Mouse (Mus musculus): ENCODE measurements around the gene Tmc6. TPM values are rescaled to one million over a fixed set of nuclear protein-coding genes. Genes with fewer than 3 reads are reported as not detected.

Tmc6 gene
- 111 TPM for polyA plus RNA-seq (2017; shearing (Covaris generic))

DNA sequence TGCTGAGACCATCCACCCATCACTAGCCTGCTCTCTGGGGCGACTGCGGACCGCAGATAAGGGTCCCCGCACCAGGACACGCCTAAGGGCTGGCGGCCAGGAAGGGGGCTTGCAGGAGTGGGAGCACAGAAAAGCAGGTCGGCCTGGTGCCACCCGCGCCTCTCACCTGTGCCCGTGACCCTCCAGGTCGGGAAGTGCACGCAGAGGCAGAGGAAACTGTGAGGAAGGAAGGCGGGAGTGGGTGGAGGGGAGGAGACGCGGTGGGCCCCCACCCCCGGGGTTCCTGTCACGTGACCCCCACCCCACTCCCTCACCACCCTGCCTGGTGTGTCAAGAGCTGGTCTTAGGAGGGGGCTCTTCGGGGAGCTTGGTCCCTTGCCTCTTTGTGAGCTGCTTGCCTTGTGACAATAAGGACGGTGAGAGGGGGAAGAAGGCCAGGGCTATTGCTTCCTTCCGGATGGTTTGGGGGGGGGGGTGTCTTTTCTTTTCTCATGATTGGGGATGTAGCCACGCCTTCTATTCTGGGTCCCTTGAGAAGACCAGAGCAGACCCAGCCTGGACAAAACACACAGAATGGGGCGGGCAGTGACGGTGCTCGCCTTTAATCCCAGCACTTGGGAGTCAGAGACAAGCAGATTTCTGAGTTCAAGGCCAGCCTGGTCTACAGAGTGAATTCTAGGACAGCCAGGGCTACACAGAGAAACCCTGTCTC is at the start of gene Tmc6, which contains the start of gene Tmc8:
Gene Tmc6, minus strand, starts transcription at position 206 of the 712 bp plus-strand sequence.
Gene Tmc8, plus strand, starts transcription at position 84 of the 712 bp plus-strand sequence.

GRCm38 (mm10) chr11:117825333-117826101 is 43.5 kb upstream of the Tmc6 start, which contains the start of the genes Afmid and Tk1:
Gene Afmid, plus strand, starts transcription at chr11:117825924.
Gene Tk1, minus strand, starts transcription at chr11:117826092.

DNA sequence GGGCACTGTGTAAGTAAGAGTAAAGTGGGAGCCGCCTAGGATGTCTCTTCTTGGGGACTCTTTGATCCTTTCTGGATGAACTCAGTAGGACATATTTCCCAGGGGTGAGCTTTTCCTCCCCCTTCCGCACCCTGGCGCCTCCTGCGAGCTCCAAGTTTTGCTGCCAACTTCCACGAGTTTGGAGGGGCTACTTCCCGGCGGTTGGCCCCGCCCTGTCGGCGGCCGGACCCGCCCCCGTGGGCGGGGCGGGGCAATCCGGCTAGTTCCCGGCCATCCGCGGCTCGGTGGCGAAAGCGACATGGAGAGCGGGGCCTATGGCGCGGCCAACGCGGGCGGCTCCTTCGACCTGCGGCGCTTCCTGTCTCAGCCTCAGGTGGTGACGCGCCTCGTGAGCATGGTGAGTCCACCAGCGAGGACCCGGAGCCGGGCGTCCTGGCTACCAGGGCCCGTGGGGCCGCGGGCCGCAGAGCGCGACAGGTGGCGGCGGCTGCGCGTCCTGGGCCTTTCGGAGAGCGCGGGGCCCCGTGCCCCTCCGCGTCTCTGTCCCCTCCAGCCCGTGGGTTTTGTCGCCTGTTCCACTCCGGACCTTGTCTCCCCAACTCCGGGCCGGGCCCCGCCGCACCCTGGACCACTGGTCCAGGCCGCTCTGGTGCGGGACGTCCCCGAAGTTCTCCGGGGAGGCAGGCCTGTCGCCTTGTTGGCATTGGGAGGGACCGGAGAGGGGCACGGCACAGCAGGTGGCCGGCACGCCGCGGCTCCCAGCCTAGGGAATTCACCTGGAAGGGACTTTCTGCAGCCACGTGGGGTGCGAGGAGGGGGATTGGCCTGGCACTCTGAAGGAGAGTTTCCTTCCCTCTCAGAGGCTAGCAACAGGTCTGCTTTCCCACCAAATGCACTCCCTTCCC is 27.7 kb upstream of the Tmc6 start, which contains the start of the genes Gm20708 and Syngr2:
Gene Gm20708, plus strand, starts transcription at position 262 of the 905 bp plus-strand sequence.
Gene Syngr2, plus strand, starts transcription at position 262 of the 905 bp plus-strand sequence.

DNA sequence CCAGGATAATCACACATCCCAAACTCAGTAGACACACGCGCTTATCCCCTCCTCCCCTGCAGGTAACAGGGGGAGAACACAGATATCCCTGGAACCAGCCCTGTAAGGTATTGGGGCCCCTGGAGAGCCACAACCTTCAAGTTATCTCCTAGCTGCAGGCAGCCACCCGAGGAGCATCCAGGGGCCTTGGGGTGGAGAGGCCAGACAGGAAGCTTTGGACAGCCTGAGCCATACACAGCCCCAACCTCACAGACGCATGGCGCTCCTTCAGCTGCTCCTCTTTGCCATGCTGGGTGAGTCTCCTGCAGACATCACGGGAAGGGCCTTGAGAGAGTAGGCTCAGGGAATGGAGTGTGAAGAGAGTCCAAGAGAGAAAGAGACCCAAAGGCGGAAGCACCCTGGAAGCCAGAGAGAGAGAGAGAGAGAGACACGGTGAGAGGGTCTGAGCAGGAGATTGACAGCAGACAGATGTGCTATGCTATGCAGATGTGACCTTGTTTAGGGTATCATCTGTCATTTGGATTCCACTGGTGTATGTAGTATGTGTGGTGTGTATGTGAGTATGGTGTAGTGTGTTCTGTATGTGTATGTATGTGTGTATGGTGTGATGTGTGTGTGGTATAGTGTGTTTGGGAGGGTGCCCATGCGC is 15.6 kb upstream of the Tmc6 start, which contains the start of gene 6030468B19Rik:
Gene 6030468B19Rik, plus strand, starts transcription at position 150 of the 649 bp plus-strand sequence.

Other genes with a start within 250 kb of the Tmc6 start
- gene Tnrc6c, start 127.9 kb downstream of the Tmc6 start, polyA plus RNA-seq (2017; shearing (Covaris generic)): 19.1 TPM
- gene Tmc8, start 122 bp downstream of the Tmc6 start, polyA plus RNA-seq (2017; shearing (Covaris generic)): 41.4 TPM
- gene 6030468B19Rik, start 15.5 kb upstream of the Tmc6 start, polyA plus RNA-seq (2017; shearing (Covaris generic)): not detected
- gene Gm20708, start 27.5 kb upstream of the Tmc6 start, polyA plus RNA-seq (2017; shearing (Covaris generic)): 1.7 TPM
- 97.3 TPM for gene Syngr2, start 27.5 kb upstream of the Tmc6 start, polyA plus RNA-seq (2017; shearing (Covaris generic))
- 17.8 TPM for gene Afmid, start 43.7 kb upstream of the Tmc6 start, polyA plus RNA-seq (2017; shearing (Covaris generic))
- 13.2 TPM for gene Tk1, start 43.9 kb upstream of the Tmc6 start, polyA plus RNA-seq (2017; shearing (Covaris generic))
- 0.43 TPM for gene Birc5, start 67.1 kb upstream of the Tmc6 start, polyA plus RNA-seq (2017; shearing (Covaris generic))
- gene Tmem235, start 78.6 kb upstream of the Tmc6 start, polyA plus RNA-seq (2017; shearing (Covaris generic)): not detected
- 9.5 TPM for gene Tha1, start 91.3 kb upstream of the Tmc6 start, polyA plus RNA-seq (2017; shearing (Covaris generic))
- 515 TPM for gene Socs3, start 187.8 kb upstream of the Tmc6 start, polyA plus RNA-seq (2017; shearing (Covaris generic))
- gene Pgs1, start 204.1 kb upstream of the Tmc6 start, polyA plus RNA-seq (2017; shearing (Covaris generic)): 44.4 TPM